Mouse (Mus musculus) heart, embryonic 16.5 days (tissue): ENCODE data around the gene 9130019O22Rik. TPM values are rescaled to one million over a fixed set of nuclear protein-coding genes. Genes with fewer than 3 reads are reported as not detected.

Experiments
- ATAC-seq: fragments of 200-750 bp; cut with Nextera tagmentation; replicated peaks from 2 replicates; pipeline ENCODE4 v1.8.0; 2017; ENCODE audit warnings: moderate number of reproducible peaks; ENCODE audit not compliant: insufficient read depth, low FRiP score; ENCODE audit errors: extremely low read depth
- H3K27ac ChIP-seq: fragments of 300-500 bp; sonication (generic); 2 replicates; pipeline ENCODE4 v1.5.1; 2014; ENCODE audit warnings: mild to moderate bottlenecking, low read length, control low read depth, moderate library complexity
- H3K27me3 ChIP-seq: fragments of 300-500 bp; sonication (generic); 2 replicates; pipeline ENCODE4 v1.6.1; 2014; ENCODE audit warnings: low read length, mixed read lengths; ENCODE audit not compliant: control insufficient read depth, insufficient read depth
- H3K36me3 ChIP-seq: fragments of 300-500 bp; sonication (generic); 2 replicates; pipeline ENCODE4 v1.6.1; 2014; ENCODE audit not compliant: control insufficient read depth, insufficient read depth
- H3K4me1 ChIP-seq: fragments of 300-500 bp; sonication (generic); 2 replicates; pipeline ENCODE4 v1.6.1; 2014; ENCODE audit warnings: low read length, mixed read lengths; ENCODE audit not compliant: control insufficient read depth, insufficient read depth
- H3K4me2 ChIP-seq: fragments of 300-500 bp; sonication (generic); 2 replicates; pipeline ENCODE4 v1.6.1; 2014; ENCODE audit warnings: low read depth, mild to moderate bottlenecking, control low read depth, low read length
- H3K4me3 ChIP-seq: fragments of 300-500 bp; sonication (generic); 2 replicates; pipeline ENCODE4 v1.5.1; 2014; ENCODE audit warnings: mild to moderate bottlenecking, control low read depth, low read length
- H3K9ac ChIP-seq: fragments of 300-500 bp; sonication (generic); 2 replicates; pipeline ENCODE4 v1.6.1; 2014; ENCODE audit warnings: low read length, control low read depth
- H3K9me3 ChIP-seq: fragments of 300-500 bp; sonication (generic); replicated peaks from 2 replicates; pipeline ENCODE4 v1.6.1; 2016; ENCODE audit warnings: low read length; ENCODE audit not compliant: control insufficient read depth
- WGBS: fragments of 180-500 bp; shearing (Covaris S2); extraction: QIAGEN DNeasy Blood & Tissue Kit; methylation state at CpG from one replicate; pipeline ENCODE4 v1.1.7; 2014; 5-methylcytosine and 5-hydroxymethylcytosine counted together
- polyA plus RNA-seq: library from polyadenylated mRNA; unstranded; fragments of >200 nt; fragmentation: Nextera tagmentation; extraction: Ambion mirVana; gene quantifications from 2 replicates; pipeline ENCODE4 v1.2.1, GENCODE M21; 2015

Gene 9130019O22Rik
- 4.5 and 4.9 TPM in 2 replicates for polyA plus RNA-seq

- peak within 1 kb of the TSS; percentile 79 for H3K9ac ChIP-seq
- no peaks in the 10 kb centered on the region for H3K9me3 ChIP-seq
- H3K36me3 ChIP-seq: peaks cover 14% of the 10 kb centered on the region
- peak within 1 kb of the TSS; percentile 63 for H3K4me2 ChIP-seq
- H3K4me1 ChIP-seq: no peaks in the 10 kb centered on the region
- no peak within 1 kb of the TSS for H3K27ac ChIP-seq
- ATAC-seq: peak; percentile 89
- 10% methylated on average over 37 of the region's 38 CpGs for WGBS
- peak within 1 kb of the TSS; percentile 60 for H3K4me3 ChIP-seq
- no peaks in the 10 kb centered on the region for H3K27me3 ChIP-seq
These were observed at the start of gene 9130019O22Rik for GRCm38 (mm10) chr7:127386641-127387392. 9130019O22Rik (minus strand) TSS chr7:127387166.

- WGBS: 82% methylated on average over 4 of the region's 4 CpGs
- Histone ChIP-seq H3K36me3 (no peaks in the 10 kb centered on the region), H3K4me2 (no peak overlapping the region), H3K9ac (no peak overlapping the region), H3K27ac (no peak overlapping the region), H3K9me3 (0 out of 2 replicates have a peak, but pooled peaks cover 8% of the 10 kb centered on the region), H3K4me1 (no peaks in the 10 kb centered on the region), H3K4me3 (no peak overlapping the region), H3K27me3 (no peaks in the 10 kb centered on the region)
- ATAC-seq: no peak
These were observed 48.2 kb upstream of the 9130019O22Rik start for GRCm38 (mm10) chr7:127435206-127435605.

- Histone ChIP-seq H3K4me1 (peaks cover 4% of the 10 kb centered on the region), H3K27me3 (peaks cover 4% of the 10 kb centered on the region; the same call in 1 of the 2 replicates), H3K4me3 (no peak overlapping the region), H3K4me2 (no peak overlapping the region), H3K9ac (no peak overlapping the region), H3K36me3 (no peaks in the 10 kb centered on the region), H3K9me3 (0 out of 2 replicates have a peak, but pooled peaks cover 2% of the 10 kb centered on the region), H3K27ac (peak overlapping the region; percentile 59; the same call in 1 of the 2 replicates)
- WGBS: 46% methylated on average over 3 of the region's 3 CpGs
- ATAC-seq: 0 out of 2 replicates have a peak, but pooled peaks have one; percentile 16
These were observed 39.4 kb upstream of the 9130019O22Rik start for GRCm38 (mm10) chr7:127426354-127426753.

- no peak overlapping the region for H3K4me2 ChIP-seq
- H3K4me3 ChIP-seq: no peak overlapping the region
- H3K9me3 ChIP-seq: 0 out of 2 replicates have a peak, but pooled peaks cover 2% of the 10 kb centered on the region
- H3K36me3 ChIP-seq: no peaks in the 10 kb centered on the region
- no peak overlapping the region for H3K9ac ChIP-seq
- ATAC-seq: no peak
- 0 out of 2 replicates have a peak overlapping the region, but pooled peaks have one; percentile 24 for H3K27ac ChIP-seq
- H3K27me3 ChIP-seq: peaks cover 4% of the 10 kb centered on the region; the same call in 1 of the 2 replicates
- peaks cover 9% of the 10 kb centered on the region for H3K4me1 ChIP-seq
- WGBS: 77% methylated on average over 2 of the region's 2 CpGs
These were observed 38.9 kb upstream of the 9130019O22Rik start for GRCm38 (mm10) chr7:127425911-127426310.

GRCm38 (mm10) chr7:127425291-127425690 lies 38.3 kb upstream of the 9130019O22Rik start:
- ATAC-seq: no peak
- Histone ChIP-seq H3K9me3 (0 out of 2 replicates have a peak, but pooled peaks cover 2% of the 10 kb centered on the region), H3K4me2 (no peak overlapping the region), H3K36me3 (no peaks in the 10 kb centered on the region), H3K4me3 (no peak overlapping the region), H3K9ac (no peak overlapping the region), H3K4me1 (peaks cover 9% of the 10 kb centered on the region), H3K27me3 (peaks cover 4% of the 10 kb centered on the region; the same call in 1 of the 2 replicates), H3K27ac (no peak overlapping the region)
- 78% methylated on average over 3 of the region's 3 CpGs for whole genome bisulfite sequencing

GRCm38 (mm10) chr7:127422247-127422646 lies 35.3 kb upstream of the 9130019O22Rik start:
- Histone ChIP-seq H3K9ac (peak overlapping the region; percentile 94), H3K4me2 (peak overlapping the region; percentile 99), H3K27ac (no peak overlapping the region), H3K4me1 (peaks cover 9% of the 10 kb centered on the region), H3K36me3 (peaks cover 5% of the 10 kb centered on the region; the same call in 1 of the 2 replicates), H3K9me3 (0 out of 2 replicates have a peak, but pooled peaks cover 2% of the 10 kb centered on the region), H3K4me3 (peak overlapping the region; percentile 91), H3K27me3 (peaks cover 4% of the 10 kb centered on the region; the same call in 1 of the 2 replicates)
- ATAC-seq: peak; percentile 37
- 1% methylated on average over 15 of the region's 15 CpGs for WGBS

GRCm38 (mm10) chr7:127421388-127422191 lies 34.6 kb upstream of the 9130019O22Rik start, which contains the start of gene Zfp688:
Zfp688 (minus strand) TSS chr7:127422068.
- Histone ChIP-seq H3K9ac (peak within 1 kb of the TSS; percentile 94), H3K4me3 (peak within 1 kb of the TSS; percentile 91), H3K4me1 (peaks cover 9% of the 10 kb centered on the region), H3K4me2 (peak within 1 kb of the TSS; percentile 99), H3K9me3 (no peaks in the 10 kb centered on the region), H3K36me3 (peaks cover 5% of the 10 kb centered on the region; the same call in 1 of the 2 replicates), H3K27me3 (peaks cover 4% of the 10 kb centered on the region; the same call in 1 of the 2 replicates), H3K27ac (no peak within 1 kb of the TSS; the same call in 1 of the 2 replicates)
- WGBS: 2% methylated on average over 48 of the region's 48 CpGs
- ATAC-seq: peak; percentile 93

GRCm38 (mm10) chr7:127411418-127411817 lies 24.5 kb upstream of the 9130019O22Rik start:
- H3K27ac ChIP-seq: no peak overlapping the region
- 74% methylated on average over 2 of the region's 2 CpGs for WGBS
- no peak for ATAC-seq
- H3K36me3 ChIP-seq: no peaks in the 10 kb centered on the region
- H3K4me2 ChIP-seq: no peak overlapping the region
- H3K4me1 ChIP-seq: no peaks in the 10 kb centered on the region
- no peaks in the 10 kb centered on the region for H3K27me3 ChIP-seq
- H3K4me3 ChIP-seq: no peak overlapping the region
- H3K9me3 ChIP-seq: no peaks in the 10 kb centered on the region; the same call in 1 of the 2 replicates
- H3K9ac ChIP-seq: no peak overlapping the region
